Mouse (Mus musculus): ENCODE measurements at regions not wholly inside any gene's neighbourhood (a gene's known extent, or its start where the extent isn't known, plus 50 kb on each side); places are given as distances from the start of the nearest gene placed in this dataset.

GRCm38 (mm10) chr2:101289168-101289567 is 335.4 kb upstream of the Rag2 start:
- H3K27me3 ChIP-seq (ENCODE audit: control insufficient read depth, insufficient read depth, low read length): no peaks in the 10 kb centered on the region
- ATAC-seq (ENCODE audit: insufficient number of reproducible peaks, insufficient read depth, low FRiP score, low read depth): no peak
- no peaks in the 10 kb centered on the region for H3K4me1 ChIP-seq (ENCODE audit: control insufficient read depth, insufficient read depth, low read length)
- H3K27ac ChIP-seq (ENCODE audit: low read length): no peak overlapping the region
- no peaks in the 10 kb centered on the region for H3K9me3 ChIP-seq (ENCODE audit: control insufficient read depth, low read depth, low read length)
- H3K4me3 ChIP-seq (ENCODE audit: low read depth, low read length): no peak overlapping the region
- H3K36me3 ChIP-seq (ENCODE audit: control insufficient read depth, insufficient read depth, low read length): no peaks in the 10 kb centered on the region
- no peak overlapping the region for H3K4me2 ChIP-seq (replicated peaks; ENCODE audit: low read depth, low read length)
- WGBS: 42% methylated on average over 2 of the region's 2 CpGs
- H3K9ac ChIP-seq (replicated peaks; ENCODE audit: low read depth, low read length): no peak overlapping the region

DNA sequence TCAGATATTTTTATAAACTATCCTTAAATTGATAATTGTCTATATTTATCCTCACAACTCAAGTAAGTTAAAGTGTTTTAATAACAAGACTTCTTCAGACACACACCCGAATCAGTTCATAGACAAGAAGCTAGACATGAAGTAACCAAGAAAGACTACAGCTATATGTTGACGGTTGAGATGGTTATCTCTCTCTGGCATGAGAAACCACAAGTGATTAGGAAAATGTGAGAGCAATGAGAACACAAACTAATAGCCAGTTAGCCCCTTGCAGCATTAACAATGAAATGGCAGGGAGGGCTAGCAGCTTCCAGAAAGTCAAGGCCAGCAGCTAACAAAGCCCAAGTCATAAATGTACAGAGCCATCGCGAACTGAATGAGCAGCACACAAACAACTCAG is 333.8 kb upstream of the Rag2 start:
- no peaks in the 10 kb centered on the region for H3K4me1 ChIP-seq (ENCODE audit: control insufficient read depth, insufficient read depth, low read length)
- no peak for ATAC-seq (ENCODE audit: insufficient number of reproducible peaks, insufficient read depth, low FRiP score, low read depth)
- 86% methylated on average over 4 of the region's 4 CpGs for WGBS
- H3K27me3 ChIP-seq (ENCODE audit: control insufficient read depth, insufficient read depth, low read length): no peaks in the 10 kb centered on the region
- H3K36me3 ChIP-seq (ENCODE audit: control insufficient read depth, insufficient read depth, low read length): no peaks in the 10 kb centered on the region
- H3K4me3 ChIP-seq (ENCODE audit: low read depth, low read length): no peak overlapping the region
- no peaks in the 10 kb centered on the region for H3K9me3 ChIP-seq (ENCODE audit: control insufficient read depth, low read depth, low read length)
- H3K9ac ChIP-seq (replicated peaks; ENCODE audit: low read depth, low read length): no peak overlapping the region
- no peak overlapping the region for H3K4me2 ChIP-seq (replicated peaks; ENCODE audit: low read depth, low read length)
- no peak overlapping the region for H3K27ac ChIP-seq (ENCODE audit: low read length)

GRCm38 (mm10) chr2:101295678-101296368 is 328.7 kb upstream of the Rag2 start:
- 27% methylated on average over 10 of the region's 10 CpGs for WGBS
- Histone ChIP-seq H3K9me3 (ENCODE audit: control insufficient read depth, low read depth, low read length) (no peaks in the 10 kb centered on the region), H3K27me3 (ENCODE audit: control insufficient read depth, insufficient read depth, low read length) (no peaks in the 10 kb centered on the region), H3K4me3 (ENCODE audit: low read depth, low read length) (no peak overlapping the region), H3K4me2 (replicated peaks; ENCODE audit: low read depth, low read length) (0 out of 2 replicates have a peak overlapping the region, but pooled peaks have one; percentile 20), H3K4me1 (ENCODE audit: control insufficient read depth, insufficient read depth, low read length) (no peaks in the 10 kb centered on the region), H3K9ac (replicated peaks; ENCODE audit: low read depth, low read length) (no peak overlapping the region), H3K36me3 (ENCODE audit: control insufficient read depth, insufficient read depth, low read length) (no peaks in the 10 kb centered on the region), H3K27ac (ENCODE audit: low read length) (no peak overlapping the region)
- ATAC-seq (ENCODE audit: insufficient number of reproducible peaks, insufficient read depth, low FRiP score, low read depth): no peak

DNA sequence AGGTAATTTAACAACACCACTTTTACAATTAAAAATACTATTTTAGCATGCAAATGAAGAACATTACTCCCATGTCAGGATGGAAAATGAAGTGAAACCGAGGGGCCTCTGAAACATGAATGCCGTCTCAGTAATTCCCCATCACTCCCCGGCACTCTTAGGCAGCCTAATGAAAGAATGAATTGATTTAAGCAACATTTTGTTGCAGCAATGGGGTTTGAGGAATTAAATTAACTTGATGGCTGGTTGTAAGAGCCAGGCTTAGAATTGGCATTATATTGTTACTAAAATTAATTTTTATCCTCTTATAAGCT is 328.2 kb upstream of the Rag2 start:
- no peaks in the 10 kb centered on the region for H3K9me3 ChIP-seq (ENCODE audit: control insufficient read depth, low read depth, low read length)
- H3K9ac ChIP-seq (replicated peaks; ENCODE audit: low read depth, low read length): no peak overlapping the region
- H3K27me3 ChIP-seq (ENCODE audit: control insufficient read depth, insufficient read depth, low read length): no peaks in the 10 kb centered on the region
- no peak overlapping the region for H3K27ac ChIP-seq (ENCODE audit: low read length)
- H3K36me3 ChIP-seq (ENCODE audit: control insufficient read depth, insufficient read depth, low read length): no peaks in the 10 kb centered on the region
- ATAC-seq (ENCODE audit: insufficient number of reproducible peaks, insufficient read depth, low FRiP score, low read depth): no peak
- H3K4me1 ChIP-seq (ENCODE audit: control insufficient read depth, insufficient read depth, low read length): no peaks in the 10 kb centered on the region
- WGBS: 53% methylated on average over 3 of the region's 3 CpGs
- H3K4me3 ChIP-seq (ENCODE audit: low read depth, low read length): no peak overlapping the region
- no peak overlapping the region for H3K4me2 ChIP-seq (replicated peaks; ENCODE audit: low read depth, low read length)

- no peak overlapping the region for H3K27ac ChIP-seq (ENCODE audit: low read length)
- no peaks in the 10 kb centered on the region for H3K9me3 ChIP-seq (ENCODE audit: control insufficient read depth, low read depth, low read length)
- H3K4me3 ChIP-seq (ENCODE audit: low read depth, low read length): no peak overlapping the region
- no peaks in the 10 kb centered on the region for H3K27me3 ChIP-seq (ENCODE audit: control insufficient read depth, insufficient read depth, low read length)
- H3K4me1 ChIP-seq (ENCODE audit: control insufficient read depth, insufficient read depth, low read length): no peaks in the 10 kb centered on the region
- H3K9ac ChIP-seq (replicated peaks; ENCODE audit: low read depth, low read length): no peak overlapping the region
- no peaks in the 10 kb centered on the region for H3K36me3 ChIP-seq (ENCODE audit: control insufficient read depth, insufficient read depth, low read length)
- no peak for ATAC-seq (ENCODE audit: insufficient number of reproducible peaks, insufficient read depth, low FRiP score, low read depth)
- H3K4me2 ChIP-seq (replicated peaks; ENCODE audit: low read depth, low read length): no peak overlapping the region
Measured at GRCm38 (mm10) chr2:101296778-101297177, 327.7 kb upstream of the Rag2 start.

DNA sequence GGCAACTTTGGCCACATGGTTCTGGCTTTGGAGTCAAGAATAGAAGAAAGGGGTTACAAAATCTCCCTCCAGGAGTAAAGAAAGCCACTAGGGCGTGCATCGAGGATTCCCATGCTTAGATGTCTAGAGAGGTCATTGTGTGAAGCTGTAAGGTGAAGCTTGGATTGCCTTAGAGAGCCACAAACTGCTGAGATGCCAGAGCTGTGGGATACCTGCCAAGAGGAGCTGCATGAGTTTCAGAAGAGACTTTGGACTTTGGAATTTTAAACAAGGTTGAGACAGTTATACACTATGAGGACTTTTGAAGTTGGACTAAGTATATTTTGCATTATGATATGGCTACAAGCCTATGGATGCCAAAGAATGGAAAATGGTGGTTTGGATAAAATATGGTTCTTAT is 325.4 kb upstream of the Rag2 start:
- Histone ChIP-seq H3K9ac (replicated peaks; ENCODE audit: low read depth, low read length) (no peak overlapping the region), H3K27ac (ENCODE audit: low read length) (no peak overlapping the region), H3K9me3 (ENCODE audit: control insufficient read depth, low read depth, low read length) (no peaks in the 10 kb centered on the region), H3K4me1 (ENCODE audit: control insufficient read depth, insufficient read depth, low read length) (no peaks in the 10 kb centered on the region), H3K36me3 (ENCODE audit: control insufficient read depth, insufficient read depth, low read length) (no peaks in the 10 kb centered on the region), H3K4me2 (replicated peaks; ENCODE audit: low read depth, low read length) (no peak overlapping the region), H3K27me3 (ENCODE audit: control insufficient read depth, insufficient read depth, low read length) (no peaks in the 10 kb centered on the region), H3K4me3 (ENCODE audit: low read depth, low read length) (no peak overlapping the region)
- ATAC-seq (ENCODE audit: insufficient number of reproducible peaks, insufficient read depth, low FRiP score, low read depth): no peak
- WGBS: 85% methylated on average over 2 of the region's 2 CpGs

DNA sequence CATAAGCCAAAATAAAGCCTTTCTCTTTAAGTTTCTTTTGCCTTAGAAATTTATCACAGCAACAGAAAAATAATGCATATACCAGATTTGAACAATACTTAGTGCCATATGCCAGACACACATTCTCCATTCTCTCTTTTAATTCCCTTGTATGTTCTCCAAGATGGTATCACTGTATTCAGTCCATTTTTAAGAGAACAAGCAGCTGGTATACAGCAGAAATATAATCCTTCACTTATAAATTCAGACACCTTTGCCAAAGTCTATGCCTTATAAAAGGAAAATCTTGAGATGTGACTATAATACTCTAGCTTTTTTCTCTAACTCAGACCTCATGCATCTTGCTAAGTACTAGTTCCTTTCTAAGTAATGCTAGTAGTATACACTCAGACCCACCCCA is 324.4 kb upstream of the Rag2 start:
- Histone ChIP-seq H3K9me3 (ENCODE audit: control insufficient read depth, low read depth, low read length) (no peaks in the 10 kb centered on the region), H3K9ac (replicated peaks; ENCODE audit: low read depth, low read length) (no peak overlapping the region), H3K27me3 (ENCODE audit: control insufficient read depth, insufficient read depth, low read length) (no peaks in the 10 kb centered on the region), H3K27ac (ENCODE audit: low read length) (no peak overlapping the region), H3K4me3 (ENCODE audit: low read depth, low read length) (no peak overlapping the region), H3K36me3 (ENCODE audit: control insufficient read depth, insufficient read depth, low read length) (no peaks in the 10 kb centered on the region), H3K4me2 (replicated peaks; ENCODE audit: low read depth, low read length) (no peak overlapping the region), H3K4me1 (ENCODE audit: control insufficient read depth, insufficient read depth, low read length) (no peaks in the 10 kb centered on the region)
- ATAC-seq (ENCODE audit: insufficient number of reproducible peaks, insufficient read depth, low FRiP score, low read depth): no peak

GRCm38 (mm10) chr2:101321286-101321914 is 303.1 kb upstream of the Rag2 start:
- H3K36me3 ChIP-seq (ENCODE audit: control insufficient read depth, insufficient read depth, low read length): no peaks in the 10 kb centered on the region
- no peak overlapping the region for H3K4me3 ChIP-seq (ENCODE audit: low read depth, low read length)
- WGBS: 74% methylated on average over 3 of the region's 3 CpGs
- H3K9me3 ChIP-seq (ENCODE audit: control insufficient read depth, low read depth, low read length): no peaks in the 10 kb centered on the region
- no peak overlapping the region for H3K9ac ChIP-seq (replicated peaks; ENCODE audit: low read depth, low read length)
- no peak for ATAC-seq (ENCODE audit: insufficient number of reproducible peaks, insufficient read depth, low FRiP score, low read depth)
- no peak overlapping the region for H3K27ac ChIP-seq (ENCODE audit: low read length)
- H3K4me2 ChIP-seq (replicated peaks; ENCODE audit: low read depth, low read length): no peak overlapping the region
- H3K4me1 ChIP-seq (ENCODE audit: control insufficient read depth, insufficient read depth, low read length): no peaks in the 10 kb centered on the region
- H3K27me3 ChIP-seq (ENCODE audit: control insufficient read depth, insufficient read depth, low read length): no peaks in the 10 kb centered on the region

GRCm38 (mm10) chr2:101356709-101357108 is 267.8 kb upstream of the Rag2 start:
- Histone ChIP-seq H3K9ac (replicated peaks; ENCODE audit: low read depth, low read length) (no peak overlapping the region), H3K9me3 (ENCODE audit: control insufficient read depth, low read depth, low read length) (no peaks in the 10 kb centered on the region), H3K27ac (ENCODE audit: low read length) (no peak overlapping the region), H3K36me3 (ENCODE audit: control insufficient read depth, insufficient read depth, low read length) (no peaks in the 10 kb centered on the region), H3K4me3 (ENCODE audit: low read depth, low read length) (no peak overlapping the region), H3K4me2 (replicated peaks; ENCODE audit: low read depth, low read length) (no peak overlapping the region), H3K27me3 (ENCODE audit: control insufficient read depth, insufficient read depth, low read length) (no peaks in the 10 kb centered on the region), H3K4me1 (ENCODE audit: control insufficient read depth, insufficient read depth, low read length) (no peaks in the 10 kb centered on the region)
- 13% methylated on average over 1 of the region's 1 CpGs for WGBS
- ATAC-seq (ENCODE audit: insufficient number of reproducible peaks, insufficient read depth, low FRiP score, low read depth): no peak
